Mouse (Mus musculus): ENCODE measurements at regions not wholly inside any gene's neighbourhood (a gene's known extent, or its start where the extent isn't known, plus 50 kb on each side); places are given as distances from the start of the nearest gene placed in this dataset.

DNA sequence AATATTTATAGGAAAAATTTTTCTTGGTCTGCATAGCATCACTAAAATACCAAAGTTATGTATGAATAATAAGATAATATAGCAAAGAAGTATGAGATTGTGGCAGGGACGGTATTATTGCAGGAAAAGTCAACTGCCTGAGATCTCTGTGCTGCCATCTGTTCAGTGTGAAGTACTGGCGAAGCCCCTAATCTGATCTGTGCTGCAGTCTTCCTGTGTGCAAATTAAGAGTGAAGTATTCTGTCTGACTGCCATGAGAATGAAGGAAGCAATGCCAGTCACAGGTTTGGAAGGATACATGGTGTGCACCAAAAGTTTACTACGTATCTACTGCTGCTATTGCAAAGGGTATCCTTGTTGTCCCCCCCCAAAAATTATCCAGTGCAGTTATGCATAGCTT lies 501.5 kb downstream of the Rab28 start:
- DNase-seq (ENCODE audit: low spot score in 2 of 2), result no peak

DNA sequence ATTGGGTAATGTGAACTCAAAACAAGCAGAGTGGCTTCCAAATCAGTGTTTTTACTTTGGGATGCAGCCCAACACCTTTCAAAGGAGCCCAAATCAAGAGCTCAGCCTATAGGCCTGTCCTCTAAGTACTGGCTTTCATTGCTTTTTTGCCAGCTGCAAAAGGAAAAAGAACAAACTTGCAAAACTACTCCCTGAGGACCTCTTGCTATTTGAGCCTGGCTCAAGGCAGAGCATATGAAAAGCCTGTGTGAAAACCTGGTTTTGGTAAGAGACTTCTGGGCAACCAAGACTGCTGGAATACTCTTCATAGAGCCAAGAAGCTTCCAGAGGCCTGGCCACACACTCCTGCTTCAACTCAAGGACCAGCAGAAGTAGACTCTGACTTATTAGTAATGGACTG lies 503.5 kb downstream of the Rab28 start:
- no peak for DNase-seq (ENCODE audit: low spot score in 2 of 2)

DNA sequence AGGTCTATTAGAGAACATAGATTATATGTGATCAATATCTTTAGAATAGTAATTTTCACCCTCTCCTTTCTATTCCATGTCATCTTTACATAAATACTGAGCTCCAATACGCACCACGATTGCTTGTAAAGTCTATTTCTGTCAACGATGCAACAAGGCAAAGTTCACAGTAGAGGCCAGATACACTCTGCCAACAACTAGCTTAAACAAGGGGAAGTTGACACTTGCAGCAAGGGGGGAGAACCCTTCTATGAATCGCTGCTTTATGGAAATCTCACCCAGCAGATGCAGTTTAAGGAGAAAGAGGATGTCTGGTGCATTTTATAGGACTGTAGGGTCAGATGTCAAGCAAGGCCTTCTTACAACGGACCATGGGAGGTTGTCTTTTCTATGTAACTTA lies 520.8 kb downstream of the Rab28 start:
- no peak for DNase-seq (ENCODE audit: low spot score in 2 of 2)

DNA sequence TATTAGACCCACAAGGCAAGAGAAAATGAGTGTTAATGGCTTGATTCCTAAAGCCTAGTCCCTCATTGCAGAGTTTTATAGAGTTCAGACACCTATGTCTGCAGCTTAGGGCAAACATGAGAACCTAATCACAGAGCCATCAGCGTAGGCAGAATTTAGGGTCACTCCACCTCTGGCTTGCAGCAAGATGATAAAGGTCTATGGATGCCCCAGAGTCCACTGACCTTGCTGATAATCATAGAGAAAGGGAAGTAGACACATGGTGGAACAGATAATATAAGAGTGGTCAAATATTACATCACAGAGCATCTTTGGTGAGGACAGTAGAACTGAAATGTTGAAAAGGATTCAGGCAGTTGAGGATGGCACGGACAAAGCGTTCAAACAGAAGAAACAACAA lies 530.7 kb downstream of the Rab28 start:
- no peak for DNase-seq (ENCODE audit: low spot score in 2 of 2)

DNA sequence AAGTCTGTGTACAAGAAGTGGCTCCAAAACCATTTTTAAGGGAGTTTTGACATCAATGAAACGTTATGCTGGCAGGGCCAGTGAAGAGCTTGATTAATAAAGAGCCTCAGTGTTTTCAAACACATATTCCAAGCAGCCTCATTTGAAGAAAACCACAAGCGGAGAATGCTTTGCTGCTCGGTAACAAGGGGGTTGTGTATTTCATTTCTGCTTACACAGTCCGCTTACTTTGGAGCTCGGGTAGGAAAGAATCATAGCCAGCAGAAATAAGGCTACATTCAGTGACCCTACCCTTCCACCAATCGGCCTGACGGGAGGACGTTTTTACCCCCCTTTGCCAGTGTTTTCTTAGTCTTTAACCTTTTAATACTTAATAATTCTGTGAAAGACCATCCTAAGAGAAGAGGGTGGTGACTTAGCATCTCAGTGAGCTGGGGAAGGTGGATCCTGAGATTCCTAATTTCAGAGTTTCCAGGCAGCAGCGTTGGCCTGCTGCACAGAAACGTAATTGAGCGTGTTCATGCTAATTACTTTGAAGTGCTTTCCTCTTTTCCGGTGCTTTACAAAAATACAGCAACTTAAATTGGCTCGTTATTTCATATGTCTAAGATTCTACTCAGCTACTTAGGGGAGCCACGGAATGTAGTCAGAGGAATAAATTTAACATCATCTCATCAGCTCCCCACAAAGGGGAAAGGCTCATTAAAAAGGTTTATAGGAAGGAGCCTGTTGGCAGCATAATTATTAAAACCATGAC lies 541.9 kb downstream of the Rab28 start:
- DNase-seq (ENCODE audit: low spot score in 2 of 2), result peak; percentile 26 to 39

DNA sequence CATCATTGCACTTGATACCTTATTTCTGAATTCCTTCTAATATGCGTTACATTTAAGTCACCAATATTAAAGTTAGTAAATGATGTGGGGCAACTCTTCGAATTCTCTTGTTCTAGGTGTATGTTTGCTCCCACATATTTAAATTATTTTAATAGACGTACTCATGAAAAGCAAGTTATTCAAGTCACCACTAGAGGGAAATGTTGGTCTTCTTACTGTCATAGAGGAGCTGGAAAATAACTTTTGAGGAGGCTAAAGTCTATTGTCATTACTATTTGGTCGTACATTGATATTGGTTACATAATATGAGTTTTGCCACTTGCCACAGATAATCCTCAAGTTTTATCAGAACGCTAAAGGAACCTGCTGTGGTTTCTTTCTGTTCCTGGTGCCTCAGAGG lies 582.9 kb downstream of the Rab28 start:
- DNase-seq (ENCODE audit: low spot score in 2 of 2), result no peak

DNA sequence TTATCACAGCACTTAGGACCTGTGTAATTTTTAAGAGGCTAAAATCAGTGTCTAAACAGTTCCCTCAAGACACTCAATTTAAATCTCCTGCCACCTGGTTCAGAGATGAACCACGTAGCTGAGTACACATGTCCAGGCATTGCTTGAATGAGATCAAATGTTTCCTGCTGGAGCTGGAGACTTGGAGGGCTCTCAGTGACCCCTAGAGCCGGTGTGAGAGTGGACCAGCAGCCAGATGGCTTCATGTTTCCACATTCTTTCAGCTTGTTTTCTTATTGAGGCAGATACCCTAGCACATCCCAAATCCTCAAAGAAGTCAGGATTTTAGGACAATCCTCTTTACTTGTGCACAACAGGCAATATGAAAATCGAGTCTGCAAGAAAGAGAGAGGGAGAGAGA lies 590.3 kb downstream of the Rab28 start:
- no peak for DNase-seq (ENCODE audit: low spot score in 2 of 2)

DNA sequence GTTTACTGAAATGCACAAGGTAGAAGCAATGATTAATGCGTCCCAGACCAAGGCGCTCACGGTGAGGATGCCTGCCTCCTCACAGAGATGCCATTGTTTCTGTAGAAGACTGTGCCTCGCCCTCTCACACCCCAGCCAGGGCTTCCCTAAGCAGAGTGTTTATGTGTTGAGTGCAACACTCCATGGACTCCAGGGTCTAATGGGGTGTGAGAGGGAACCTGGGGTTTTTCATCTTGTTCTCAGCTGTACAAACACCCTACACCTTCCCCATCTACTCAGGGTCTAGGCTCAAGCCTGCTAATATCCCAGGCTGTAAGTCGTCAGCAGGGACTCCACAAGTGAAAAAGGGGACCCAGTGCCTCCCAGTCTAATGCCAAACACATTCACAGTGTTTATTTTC lies 620.2 kb downstream of the Rab28 start:
- DNase-seq (ENCODE audit: low spot score in 2 of 2), result no peak

DNA sequence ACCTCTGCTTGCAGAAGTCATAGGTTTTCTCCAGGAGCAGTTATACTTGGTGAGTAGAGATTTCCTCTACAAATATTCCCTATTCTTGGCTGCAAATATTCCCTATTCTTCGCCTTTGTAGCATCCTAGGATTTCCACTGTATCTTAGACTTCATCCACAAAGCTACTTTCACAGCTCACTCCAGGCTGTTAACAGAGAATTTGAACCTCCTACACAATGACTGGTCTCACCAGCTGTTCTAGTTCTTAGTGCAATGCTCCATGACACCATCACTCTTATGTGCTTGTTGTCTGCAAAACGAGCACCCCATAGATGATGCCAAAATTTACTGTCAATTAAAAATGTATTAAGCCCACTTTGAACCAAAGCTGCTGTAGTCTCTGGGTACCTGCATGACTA lies 631.5 kb downstream of the Rab28 start:
- DNase-seq (ENCODE audit: low spot score in 2 of 2), result no peak

DNA sequence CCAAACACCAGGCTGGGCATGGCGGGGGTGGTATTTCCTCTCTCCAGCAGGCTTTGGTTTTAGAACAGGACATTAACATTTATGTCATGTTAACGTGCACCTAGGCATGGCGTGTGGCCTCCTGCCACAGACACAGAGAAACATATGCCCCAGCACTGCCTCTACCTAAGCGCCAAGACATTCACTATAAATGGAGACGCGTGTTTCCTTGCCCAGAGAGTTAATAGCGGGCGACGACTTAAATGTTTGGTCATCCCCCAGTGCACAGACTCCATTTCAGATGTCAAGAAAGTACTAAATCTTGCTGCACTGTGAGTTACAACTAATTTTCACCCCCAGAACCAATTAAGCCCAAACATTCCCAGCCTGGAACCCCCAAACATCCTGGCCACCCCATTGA lies 646.3 kb downstream of the Rab28 start:
- DNase-seq (ENCODE audit: low spot score in 2 of 2), result no peak

DNA sequence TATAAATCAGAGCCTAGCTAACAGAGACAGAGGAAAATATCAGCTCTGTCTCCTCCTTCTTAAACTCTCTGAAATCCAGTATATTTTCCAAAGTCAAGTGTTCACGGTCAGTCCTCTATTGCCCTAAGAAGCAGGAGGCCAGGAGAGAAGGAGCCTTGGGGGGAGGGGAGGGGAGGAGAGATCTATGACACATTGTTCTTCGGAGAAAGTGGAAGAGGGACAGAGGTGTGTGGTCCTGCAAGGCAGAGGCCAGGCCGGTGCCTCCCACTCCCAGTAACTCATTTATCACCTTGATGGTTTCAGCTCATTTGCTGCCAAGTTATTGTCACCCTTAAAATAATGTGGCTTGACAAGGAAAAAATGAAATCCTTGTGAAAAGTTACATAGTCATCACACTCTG lies 646.7 kb downstream of the Rab28 start:
- DNase-seq (ENCODE audit: low spot score in 2 of 2), result no peak

DNA sequence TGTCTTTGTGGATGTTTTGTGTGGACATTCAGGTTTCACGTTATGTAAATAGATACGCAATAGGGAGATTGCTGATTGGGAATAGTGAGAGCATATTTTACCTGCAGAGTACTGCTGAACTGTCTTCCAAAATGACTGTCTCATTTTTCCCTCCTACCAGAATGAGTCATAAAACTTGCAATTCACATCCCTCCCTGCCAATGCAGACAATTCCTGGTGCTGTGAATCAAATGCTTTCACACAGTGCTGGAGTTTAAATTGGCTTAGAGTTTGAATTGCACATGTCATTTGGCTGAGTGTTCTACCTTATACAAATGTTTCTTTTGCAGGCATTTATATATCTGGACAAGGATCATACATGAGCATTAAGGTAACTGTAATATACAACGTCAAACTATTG lies 649.9 kb downstream of the Rab28 start:
- DNase-seq (ENCODE audit: low spot score in 2 of 2), result no peak

DNA sequence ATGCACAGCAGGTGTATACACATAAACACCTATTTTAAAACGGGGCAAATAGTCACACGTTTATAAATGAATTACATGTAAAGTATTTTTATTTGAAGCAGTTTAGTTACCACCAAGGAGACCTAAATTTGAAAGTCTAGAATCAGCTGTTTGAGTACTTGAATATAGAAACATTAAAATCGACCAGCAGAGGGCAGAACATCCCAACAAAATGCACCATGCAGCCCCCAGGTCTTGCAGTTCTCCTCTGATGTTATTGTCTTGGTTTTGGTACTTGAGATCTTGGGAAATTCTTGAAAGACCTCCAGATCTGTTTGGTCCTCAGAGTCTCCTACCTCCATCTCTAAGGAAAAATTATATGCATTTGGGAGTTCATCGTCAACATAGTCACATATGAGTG lies 656.0 kb downstream of the Rab28 start:
- DNase-seq (ENCODE audit: low spot score in 2 of 2), result peak; percentile 32 to 49

DNA sequence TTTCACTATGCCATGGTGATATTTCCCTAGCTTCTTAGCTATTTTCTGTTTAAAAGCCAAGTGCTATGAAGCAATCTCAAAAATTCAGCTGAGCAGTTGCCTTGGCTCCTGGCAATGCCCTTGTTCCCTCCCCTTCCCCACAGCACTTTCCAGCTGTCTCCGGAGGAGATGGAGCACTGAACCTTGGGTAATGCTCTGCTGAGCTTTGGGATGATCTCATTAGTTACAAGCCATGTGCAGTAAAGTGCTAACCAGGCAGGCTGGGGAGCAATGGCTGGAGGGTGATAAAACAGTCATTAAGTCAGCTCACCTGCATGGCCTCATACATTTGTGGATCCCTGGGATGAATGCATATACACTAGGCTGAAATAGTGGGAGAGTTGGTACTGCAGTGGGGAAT lies 659.4 kb downstream of the Rab28 start:
- DNase-seq (ENCODE audit: low spot score in 2 of 2), result no peak

DNA sequence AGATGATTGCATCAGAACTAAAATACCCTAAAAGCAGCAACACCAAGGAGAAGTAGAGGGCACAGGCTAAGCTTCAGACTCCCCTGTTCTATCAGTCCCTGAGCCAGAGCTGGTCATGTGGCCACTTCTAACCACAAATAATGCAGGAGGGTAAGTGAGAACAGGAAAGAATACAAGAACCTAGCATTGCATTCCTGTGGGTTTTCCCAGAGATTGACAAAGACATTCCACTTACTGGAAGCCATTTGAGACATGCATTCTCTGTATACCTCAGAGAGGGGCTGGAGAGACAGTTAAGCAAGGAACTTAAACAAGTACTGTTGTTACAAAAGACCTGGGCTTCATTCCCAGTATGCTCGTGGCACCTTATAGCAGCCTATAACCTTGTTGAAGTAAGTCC lies 662.7 kb downstream of the Rab28 start:
- DNase-seq (ENCODE audit: low spot score in 2 of 2), result no peak

DNA sequence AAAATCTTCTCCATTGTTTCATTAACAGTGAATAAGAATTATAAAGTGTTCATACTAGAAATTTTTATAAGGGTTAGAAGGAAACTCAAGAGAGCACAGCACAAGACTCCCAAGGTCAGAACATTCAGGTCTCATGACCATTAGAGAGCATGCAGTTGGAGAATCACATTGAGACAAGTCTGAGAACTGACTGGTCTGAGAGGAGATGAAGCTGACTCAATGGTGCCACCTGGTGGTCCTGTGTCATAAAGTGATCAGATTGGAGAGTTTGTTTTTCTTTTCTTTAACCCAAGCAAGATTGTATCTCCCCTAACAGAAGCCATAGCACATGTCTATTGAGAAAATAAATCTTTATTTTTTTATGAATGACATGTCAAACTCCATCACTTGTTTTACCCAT lies 663.5 kb downstream of the Rab28 start:
- DNase-seq (ENCODE audit: low spot score in 2 of 2), result peak; percentile 79 to 89

DNA sequence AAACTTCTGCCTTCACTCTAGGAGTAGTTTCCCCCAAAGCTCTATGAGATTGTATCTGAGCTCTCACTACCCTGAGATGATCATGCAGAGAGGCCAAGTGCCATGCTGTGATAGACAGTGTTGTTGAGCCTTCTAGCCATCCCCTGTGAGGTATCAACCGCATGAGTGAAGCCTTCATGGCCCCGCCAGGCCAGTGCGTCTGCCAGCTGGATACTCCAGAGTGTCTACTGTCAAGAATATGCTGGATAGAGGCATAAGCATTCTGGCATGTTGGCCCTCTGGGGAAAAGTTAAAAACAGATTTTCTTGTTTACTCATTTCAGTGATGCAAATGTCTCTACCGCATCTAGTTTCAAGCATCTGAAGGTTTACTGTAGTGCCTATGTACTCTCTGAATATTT lies 669.2 kb downstream of the Rab28 start:
- no peak for DNase-seq (ENCODE audit: low spot score in 2 of 2)

DNA sequence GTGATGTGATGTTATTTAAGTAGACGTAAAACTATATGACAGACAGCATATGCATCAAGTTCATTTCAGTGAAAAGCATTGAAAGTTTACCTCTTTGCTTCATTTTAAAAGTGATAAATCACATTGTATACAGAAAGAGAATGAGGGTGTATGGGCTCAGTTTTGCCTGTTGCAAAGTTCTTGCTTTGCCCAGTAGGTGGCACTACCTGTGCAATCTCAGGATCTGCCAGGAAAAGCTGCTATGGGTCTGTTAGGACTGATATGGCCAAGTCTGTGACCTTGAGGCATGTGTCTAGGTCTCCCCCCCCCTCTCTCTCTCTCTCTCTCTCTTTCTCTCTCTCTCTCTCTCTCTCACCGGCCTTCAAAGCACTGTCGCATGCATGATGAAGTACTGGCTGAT lies 701.3 kb downstream of the Rab28 start:
- DNase-seq (ENCODE audit: low spot score in 2 of 2), result peak in 1 of 2 experiments; percentile 29

DNA sequence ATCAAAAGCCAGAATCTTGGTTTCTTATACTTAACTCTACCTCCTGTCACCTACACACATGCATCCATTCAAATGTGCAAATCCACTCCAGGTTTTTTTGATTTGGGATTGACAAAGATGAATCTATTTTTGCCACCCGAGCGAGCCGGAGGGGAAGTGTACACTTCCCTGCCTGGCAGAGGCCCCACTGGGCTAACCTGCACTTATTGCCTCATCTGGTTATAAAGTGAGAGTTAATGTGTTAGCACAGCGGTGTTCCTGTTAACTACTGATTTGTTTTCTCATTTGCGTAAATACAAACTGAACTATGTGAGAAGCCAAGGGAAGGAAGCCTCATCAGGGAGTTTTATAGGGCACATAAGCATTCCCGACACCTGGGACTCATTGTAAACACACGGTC lies 721.4 kb downstream of the Rab28 start:
- no peak for DNase-seq (ENCODE audit: low spot score in 2 of 2)

DNA sequence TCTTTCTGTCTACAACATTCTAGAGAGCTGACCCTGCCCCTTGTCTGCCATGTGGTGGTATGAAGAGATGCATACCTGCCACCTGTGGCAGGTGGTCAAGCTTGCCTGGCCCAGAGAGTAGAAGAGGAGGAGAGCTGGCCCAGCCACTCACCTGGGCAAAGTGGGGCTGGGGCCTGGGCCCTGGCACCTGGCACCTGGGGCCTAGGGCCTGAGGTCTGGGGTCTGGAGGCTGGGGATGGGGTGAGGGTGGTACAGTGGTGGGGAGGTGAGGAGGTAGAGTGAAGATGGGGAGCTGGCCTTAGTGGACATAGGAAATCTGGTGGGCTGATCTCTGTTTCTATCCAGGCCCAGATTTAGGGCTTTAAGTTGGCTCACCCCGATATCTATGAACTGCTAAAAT lies 733.1 kb downstream of the Rab28 start:
- no peak for DNase-seq (ENCODE audit: low spot score in 2 of 2)

DNA sequence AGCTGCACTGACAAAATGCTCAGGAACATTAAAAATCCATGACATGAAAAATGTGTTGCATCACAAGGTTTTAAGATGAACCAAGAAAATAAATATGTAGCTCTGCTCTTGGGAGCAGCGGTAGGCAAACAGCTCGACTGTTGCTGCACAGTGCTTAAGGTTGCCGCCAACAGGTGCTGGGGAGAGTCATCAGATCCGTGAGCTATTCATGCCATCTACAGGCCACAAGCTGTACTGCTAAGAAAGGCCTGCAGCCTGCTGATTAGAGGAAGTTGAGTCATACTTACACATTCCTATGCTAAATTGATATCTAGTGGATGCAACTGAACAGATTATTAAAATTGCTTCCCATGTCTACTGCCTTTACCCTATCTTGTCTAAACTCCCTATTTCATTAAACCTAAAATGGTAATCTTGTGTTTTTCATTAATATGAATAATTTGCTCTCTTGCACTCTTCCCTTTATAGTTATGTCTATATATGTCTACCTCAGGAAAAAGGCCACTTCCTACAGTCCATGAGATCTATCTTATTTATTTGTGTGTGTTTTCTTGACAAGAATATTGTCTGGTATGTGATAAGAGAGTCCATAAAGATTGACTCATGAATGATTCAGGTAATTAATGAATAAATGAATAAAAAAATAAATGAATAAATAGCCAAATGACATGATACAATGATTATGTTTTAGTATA lies 754.9 kb downstream of the Rab28 start:
- DNase-seq (ENCODE audit: low spot score in 2 of 2), result peak; percentile 88 to 90

DNA sequence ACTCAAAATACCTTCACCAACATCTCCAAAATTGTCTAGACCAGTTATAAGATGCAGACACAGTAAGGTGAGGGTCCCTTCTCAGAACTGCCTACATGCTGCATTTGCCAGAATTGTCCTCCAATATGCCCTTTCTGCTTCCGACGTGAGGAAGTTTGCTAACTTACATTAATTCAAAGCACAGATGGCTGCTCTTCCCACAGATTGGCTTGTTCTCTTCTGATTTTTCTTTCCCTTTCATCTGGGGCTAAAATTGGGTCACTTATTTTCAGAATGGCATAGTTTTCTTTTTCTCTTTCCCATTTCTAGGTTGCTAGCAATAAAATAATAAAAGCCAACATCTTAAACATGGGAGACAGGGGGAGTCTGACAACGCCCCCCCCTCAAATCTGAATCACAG lies 778.8 kb downstream of the Rab28 start:
- peak; percentile 19 to 27 for DNase-seq (ENCODE audit: low spot score in 2 of 2)

DNA sequence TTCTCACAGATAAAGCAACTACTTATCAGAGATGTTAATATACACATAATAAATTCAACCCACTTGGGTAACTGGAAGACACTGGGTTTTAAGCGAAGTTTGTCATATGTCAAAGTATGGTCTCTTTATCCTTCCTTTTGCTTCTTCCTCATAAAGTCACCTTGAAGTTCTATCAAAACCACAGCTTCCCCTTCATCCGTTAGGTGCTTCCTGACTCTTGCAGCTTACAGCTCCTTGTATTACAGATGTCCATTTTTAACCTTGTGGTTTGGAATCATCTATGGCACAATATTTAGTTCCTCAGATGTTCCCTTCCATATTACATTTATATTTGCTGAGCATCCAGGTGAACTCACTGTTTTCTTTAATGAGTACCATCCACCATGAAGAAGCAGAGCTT lies 787.0 kb downstream of the Rab28 start:
- no peak for DNase-seq (ENCODE audit: low spot score in 2 of 2)

DNA sequence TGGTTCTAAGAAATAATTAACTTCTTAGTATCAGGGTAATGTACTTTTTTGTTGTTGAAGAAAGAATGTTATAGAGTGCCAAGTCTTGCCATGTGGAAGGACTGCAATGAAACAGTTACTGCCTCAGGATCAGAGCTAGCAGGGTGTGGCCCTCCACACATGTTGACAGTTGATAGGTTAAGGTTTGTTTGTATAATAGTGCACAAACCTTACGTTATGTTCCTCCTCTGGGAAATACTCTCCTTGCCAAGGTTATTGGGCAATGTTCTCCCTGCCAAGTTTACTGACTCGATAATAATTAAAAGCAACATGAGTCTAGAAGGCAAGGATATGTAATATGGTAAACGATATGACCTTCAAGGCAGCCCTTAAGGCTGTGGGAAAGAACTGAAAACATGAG lies 799.2 kb downstream of the Rab28 start:
- no peak for DNase-seq (ENCODE audit: low spot score in 2 of 2)
